Mouse (Mus musculus) neural tube, embryonic 11.5 days (tissue): Measurements from ENCODE around the gene Gm21985. TPM values are rescaled to one million over a fixed set of nuclear protein-coding genes. Genes with fewer than 3 reads are reported as not detected.

ENCODE experiments used
- ATAC-seq: fragments of 200-750 bp; cut with Nextera tagmentation; 2 replicates; pipeline ENCODE4 v1.8.0; 2017; ENCODE audit warnings: moderate number of reproducible peaks, mild to moderate bottlenecking, moderate TSS enrichment, moderate library complexity; ENCODE audit not compliant: insufficient read depth, low FRiP score, low TSS enrichment
- DNase-seq: peaks from one replicate; pipeline ENCODE4 v3.0.0-alpha.2; 2015; ENCODE audit warnings: low spot score
- H3K27ac ChIP-seq: fragments of 300-500 bp; sonication (generic); 2 replicates; pipeline ENCODE4 v1.5.1; 2014; ENCODE audit warnings: low read depth, mild to moderate bottlenecking, low read length
- H3K27me3 ChIP-seq: fragments of 300-500 bp; sonication (generic); 2 replicates; pipeline ENCODE4 v1.6.1; 2014; ENCODE audit warnings: mild to moderate bottlenecking, low read length, mixed read lengths; ENCODE audit not compliant: control insufficient read depth, insufficient read depth
- H3K36me3 ChIP-seq: fragments of 300-500 bp; sonication (generic); 2 replicates; pipeline ENCODE4 v1.6.1; 2014; ENCODE audit warnings: mild to moderate bottlenecking, low read length, moderate library complexity, mixed read lengths; ENCODE audit not compliant: control insufficient read depth, insufficient read depth
- H3K4me1 ChIP-seq: fragments of 300-500 bp; sonication (generic); 2 replicates; pipeline ENCODE4 v1.6.1; 2014; ENCODE audit warnings: low read length, mixed read lengths; ENCODE audit not compliant: control insufficient read depth, insufficient read depth
- H3K4me2 ChIP-seq: fragments of 300-500 bp; sonication (generic); 2 replicates; pipeline ENCODE4 v1.6.1; 2014; ENCODE audit warnings: low read depth, mild to moderate bottlenecking, moderate library complexity
- H3K4me3 ChIP-seq: fragments of 300-500 bp; sonication (generic); 2 replicates; pipeline ENCODE4 v1.5.1; 2014; ENCODE audit warnings: low read depth, low read length
- H3K9ac ChIP-seq: fragments of 300-500 bp; sonication (generic); 2 replicates; pipeline ENCODE4 v1.6.1; 2014; ENCODE audit warnings: mild to moderate bottlenecking, low read length
- H3K9me3 ChIP-seq: fragments of 300-500 bp; sonication (generic); 2 replicates; pipeline ENCODE4 v1.6.1; 2016; ENCODE audit warnings: low read length; ENCODE audit not compliant: control insufficient read depth
- WGBS: fragments of 180-500 bp; shearing (Covaris S2); extraction: QIAGEN DNeasy Blood & Tissue Kit; methylation state at CpG from one replicate; pipeline ENCODE4 v1.1.7; 2014; 5-methylcytosine and 5-hydroxymethylcytosine counted together
- polyA plus RNA-seq: library from polyadenylated mRNA; unstranded; fragments of >200 nt; fragmentation: Nextera tagmentation; extraction: Ambion mirVana; gene quantifications from 2 replicates; pipeline ENCODE4 v1.2.1, GENCODE M21; 2014

Gene Gm21985
- polyA plus RNA-seq, 1 experiment from 2014 or later: not detected

GRCm38 (mm10) chr2:112296211-112296610, 30.1 kb downstream of the Gm21985 start:
- no peaks in the 10 kb centered on the region for H3K27me3 ChIP-seq
- no peak for DNase-seq
- no peak overlapping the region for H3K27ac ChIP-seq
- no peaks in the 10 kb centered on the region for H3K36me3 ChIP-seq
- WGBS: 91% methylated on average over 3 of the region's 3 CpGs
- ATAC-seq: no peak
- H3K9ac ChIP-seq: no peak overlapping the region
- no peak overlapping the region for H3K4me2 ChIP-seq
- no peaks in the 10 kb centered on the region for H3K4me1 ChIP-seq
- H3K4me3 ChIP-seq: no peak overlapping the region
- H3K9me3 ChIP-seq: no peaks in the 10 kb centered on the region

GRCm38 (mm10) chr2:112298221-112298620, 32.1 kb downstream of the Gm21985 start:
- ATAC-seq (no peak), DNase-seq (no peak)
- WGBS: 94% methylated on average over 4 of the region's 4 CpGs
- Histone ChIP-seq H3K36me3 (no peaks in the 10 kb centered on the region), H3K9ac (no peak overlapping the region), H3K27me3 (no peaks in the 10 kb centered on the region), H3K4me1 (no peaks in the 10 kb centered on the region), H3K9me3 (no peaks in the 10 kb centered on the region), H3K27ac (no peak overlapping the region), H3K4me2 (no peak overlapping the region), H3K4me3 (no peak overlapping the region)

- 90% methylated on average over 3 of the region's 3 CpGs for WGBS
- ATAC-seq: no peak
Observed at GRCm38 (mm10) chr2:112308671-112309070, 42.6 kb downstream of the Gm21985 start.

DNA sequence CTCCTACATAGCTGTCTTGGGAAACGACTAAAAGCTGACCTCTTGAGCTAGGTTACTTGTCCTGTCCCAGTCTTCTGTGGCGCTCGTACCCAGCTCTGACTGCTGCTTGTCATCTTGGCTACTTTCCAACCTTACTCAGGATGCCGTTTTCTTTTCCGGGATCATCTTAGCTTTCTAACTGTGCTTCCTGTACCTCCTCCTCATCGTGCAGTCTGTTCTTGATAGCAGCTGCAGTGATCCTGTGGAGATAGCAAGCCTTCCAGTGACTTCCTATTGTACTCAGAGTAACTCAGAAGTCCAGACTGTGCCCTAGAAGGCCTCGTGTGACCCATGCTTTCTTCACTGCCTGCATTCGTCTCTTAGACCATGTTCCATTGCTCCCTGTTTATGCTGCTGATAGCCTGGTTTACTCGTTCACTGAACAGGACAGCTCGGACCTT, 43.1 kb downstream of the Gm21985 start:
- no peaks in the 10 kb centered on the region for H3K27me3 ChIP-seq
- no peak overlapping the region for H3K9ac ChIP-seq
- H3K4me2 ChIP-seq: no peak overlapping the region
- ATAC-seq (no peak), DNase-seq (no peak)
- H3K9me3 ChIP-seq: no peaks in the 10 kb centered on the region
- H3K36me3 ChIP-seq: no peaks in the 10 kb centered on the region
- H3K4me3 ChIP-seq: no peak overlapping the region
- no peak overlapping the region for H3K27ac ChIP-seq
- no peaks in the 10 kb centered on the region for H3K4me1 ChIP-seq
- 86% methylated on average over 10 of the region's 10 CpGs for WGBS

More at GRCm38 (mm10) chr2:112308671-112309070, 42.6 kb downstream of the Gm21985 start:
- H3K4me1 ChIP-seq: no peaks in the 10 kb centered on the region
- H3K4me3 ChIP-seq: no peak overlapping the region
- no peak for DNase-seq
- H3K9ac ChIP-seq: no peak overlapping the region
- H3K4me2 ChIP-seq: no peak overlapping the region
- H3K9me3 ChIP-seq: no peaks in the 10 kb centered on the region
- no peak overlapping the region for H3K27ac ChIP-seq
- H3K27me3 ChIP-seq: no peaks in the 10 kb centered on the region
- H3K36me3 ChIP-seq: no peaks in the 10 kb centered on the region

DNA sequence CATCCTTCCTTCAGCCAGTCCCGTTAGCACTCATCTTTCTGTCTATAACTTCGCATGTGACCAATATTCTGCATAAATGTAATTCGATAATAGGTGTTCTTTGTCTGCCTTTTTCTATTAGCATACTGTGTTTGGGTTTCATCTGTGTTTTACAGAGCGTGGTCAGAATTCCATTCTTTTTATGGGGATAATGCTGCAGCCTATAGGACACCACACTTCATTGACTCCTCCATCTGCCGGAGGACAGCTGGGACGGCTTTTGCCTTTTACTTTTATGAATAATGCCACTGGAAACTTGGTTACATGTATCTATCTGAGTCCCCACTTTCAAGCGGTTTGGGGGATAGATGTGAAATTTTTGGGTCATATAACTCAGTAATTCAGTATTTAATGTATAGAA, 49.5 kb downstream of the Gm21985 start:
- 89% methylated on average over 7 of the region's 7 CpGs for WGBS
- ATAC-seq (no peak), DNase-seq (no peak)
- Histone ChIP-seq H3K4me2 (no peak overlapping the region), H3K4me3 (no peak overlapping the region), H3K27ac (no peak overlapping the region), H3K36me3 (no peaks in the 10 kb centered on the region), H3K9ac (no peak overlapping the region), H3K4me1 (no peaks in the 10 kb centered on the region), H3K27me3 (no peaks in the 10 kb centered on the region), H3K9me3 (no peaks in the 10 kb centered on the region)

DNA sequence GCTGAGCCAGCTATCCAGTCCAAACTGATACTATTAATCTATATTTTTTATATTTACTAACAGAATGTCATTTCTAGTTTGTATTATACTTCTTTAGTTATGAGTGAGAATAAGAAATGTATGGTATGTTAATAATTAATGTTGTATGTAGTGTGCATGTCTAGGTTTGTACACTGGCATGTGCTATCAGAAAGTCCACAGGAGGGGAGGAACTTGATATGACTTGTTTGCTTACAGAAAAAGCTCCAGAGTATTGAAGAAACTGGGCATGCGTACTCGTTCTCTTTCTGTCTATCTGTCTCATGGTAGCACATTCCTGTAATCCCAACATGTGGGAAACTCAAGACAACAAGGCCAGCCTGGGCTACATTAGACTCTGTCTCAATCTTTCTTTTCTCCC, 52.1 kb downstream of the Gm21985 start:
- ATAC-seq: no peak
- no peak for DNase-seq
- no peaks in the 10 kb centered on the region for H3K27me3 ChIP-seq
- no peak overlapping the region for H3K4me2 ChIP-seq
- no peaks in the 10 kb centered on the region for H3K9me3 ChIP-seq
- no peaks in the 10 kb centered on the region for H3K36me3 ChIP-seq
- H3K27ac ChIP-seq: no peak overlapping the region
- no peaks in the 10 kb centered on the region for H3K4me1 ChIP-seq
- 93% methylated on average over 2 of the region's 2 CpGs for WGBS
- no peak overlapping the region for H3K9ac ChIP-seq
- H3K4me3 ChIP-seq: no peak overlapping the region

- Histone ChIP-seq H3K27me3 (no peaks in the 10 kb centered on the region), H3K36me3 (no peaks in the 10 kb centered on the region), H3K4me3 (no peak overlapping the region), H3K4me2 (no peak overlapping the region), H3K27ac (no peak overlapping the region), H3K9me3 (no peaks in the 10 kb centered on the region), H3K9ac (no peak overlapping the region), H3K4me1 (no peaks in the 10 kb centered on the region)
- DNase-seq: no peak
- ATAC-seq: no peak
- WGBS: 84% methylated on average over 7 of the region's 7 CpGs
Observed at GRCm38 (mm10) chr2:112318905-112319304, 52.8 kb downstream of the Gm21985 start.

DNA sequence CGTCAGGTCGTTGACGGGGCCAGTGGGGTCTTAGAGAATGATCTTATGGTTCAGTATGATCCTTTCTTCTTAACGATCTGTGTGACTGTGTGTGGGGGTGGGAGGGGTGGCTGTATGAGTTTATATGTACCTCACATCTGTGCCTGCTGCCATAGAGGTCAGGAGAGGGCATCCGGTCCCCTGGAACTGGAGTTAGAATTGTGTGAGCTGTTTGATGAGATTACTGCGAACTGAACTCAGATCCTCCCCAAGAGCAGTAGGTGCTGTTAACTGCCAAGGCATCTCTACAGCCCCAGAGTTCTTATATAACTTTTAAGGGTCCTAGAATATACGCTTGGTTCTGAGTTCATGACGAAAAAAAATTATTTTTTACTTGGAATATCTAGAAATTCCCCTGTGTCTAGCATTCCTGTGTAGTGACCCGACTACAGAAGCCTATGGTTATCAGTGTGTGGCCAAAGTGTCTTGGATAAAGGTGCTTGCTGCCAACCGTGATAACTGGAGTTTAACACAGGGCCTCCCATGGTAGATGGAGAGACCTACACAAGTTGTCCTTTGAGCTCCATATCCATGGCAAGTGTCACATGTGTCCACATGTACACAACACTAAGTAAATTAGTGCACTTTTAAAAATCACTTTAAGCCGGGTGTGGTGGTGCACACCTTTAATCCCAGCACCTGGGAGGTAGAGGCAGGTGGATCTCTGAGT, 62.1 kb downstream of the Gm21985 start:
- no peaks in the 10 kb centered on the region for H3K36me3 ChIP-seq
- no peaks in the 10 kb centered on the region for H3K4me1 ChIP-seq
- H3K27ac ChIP-seq: no peak overlapping the region
- ATAC-seq (no peak), DNase-seq (no peak)
- H3K4me2 ChIP-seq: no peak overlapping the region
- H3K27me3 ChIP-seq: no peaks in the 10 kb centered on the region
- H3K4me3 ChIP-seq: no peak overlapping the region
- WGBS: 79% methylated on average over 11 of the region's 11 CpGs
- no peak overlapping the region for H3K9ac ChIP-seq
- H3K9me3 ChIP-seq: no peaks in the 10 kb centered on the region
